Mouse (Mus musculus) gastrocnemius, adult 2 months (tissue): Measurements from ENCODE around the gene Kif16b. TPM values are rescaled to one million over a fixed set of nuclear protein-coding genes. Genes with fewer than 3 reads are reported as not detected.

Experiments used
- DNase-seq: peaks from one replicate; pipeline ENCODE4 v3.0.0; 2022
- H3K27ac ChIP-seq: fragments of 200-600 bp; 2 replicates; pipeline ENCODE4 v1.8.1; 2022; ENCODE audit warnings: mild to moderate bottlenecking
- H3K4me3 ChIP-seq: fragments of 200-600 bp; 2 replicates; pipeline ENCODE4 v1.8.1; 2022; ENCODE audit warnings: mild to moderate bottlenecking, moderate library complexity
- CTCF ChIP-seq: fragments of 200-600 bp; IDR thresholded peaks from 2 replicates; pipeline ENCODE4 v1.8.1; 2022; ENCODE audit warnings: antibody characterized with exemption, mild to moderate bottlenecking, moderate library complexity
- intact Hi-C: fragments of 180-260 bp; cut with DNase I; formaldehyde crosslinking; loops from one replicate; pipeline ENCODE4 v1.15.1; 2025
- total RNA-seq, 2 experiments: library from RNA; stranded (reverse); gene quantifications; 2 replicates each; pipeline ENCODE4 v1.2.3; 2021

Gene Kif16b
- total RNA-seq, 2 experiments from 2014 or later, result 35.4 to 39.1 TPM

- no peak for TF ChIP-seq CTCF
- intact Hi-C loops, result no loop called here
- no peak for DNase-seq
These were observed 186.0 kb downstream of the Kif16b start for GRCm38 (mm10) chr2:142715186-142715911.

GRCm38 (mm10) chr2:142712727-142713126, 188.6 kb downstream of the Kif16b start:
- intact Hi-C loops, result no loop called here
- DNase-seq, result no peak
- TF ChIP-seq CTCF, result no peak
- Histone ChIP-seq H3K4me3 (no peak overlapping the region), H3K27ac (no peak overlapping the region)

More at GRCm38 (mm10) chr2:142715186-142715911, 186.0 kb downstream of the Kif16b start:
- H3K4me3 ChIP-seq, result no peak overlapping the region
- no peak overlapping the region for H3K27ac ChIP-seq

- no peak overlapping the region for H3K27ac ChIP-seq
- no peak overlapping the region for H3K4me3 ChIP-seq
- intact Hi-C loops, result no loop called here
- TF ChIP-seq CTCF, result no peak
- no peak for DNase-seq
These were observed 192.0 kb downstream of the Kif16b start for GRCm38 (mm10) chr2:142709326-142709725.

GRCm38 (mm10) chr2:142700689-142701088, 200.6 kb downstream of the Kif16b start:
- H3K4me3 ChIP-seq, result no peak overlapping the region
- intact Hi-C loops, result no loop called here
- H3K27ac ChIP-seq, result no peak overlapping the region
- TF ChIP-seq CTCF, result no peak
- no peak for DNase-seq

GRCm38 (mm10) chr2:142698650-142699049, 202.7 kb downstream of the Kif16b start:
- intact Hi-C loops, result no loop called here
- no peak for TF ChIP-seq CTCF
- Histone ChIP-seq H3K4me3 (no peak overlapping the region), H3K27ac (no peak overlapping the region)
- DNase-seq, result peak; percentile 66

- DNase-seq, result no peak
- no peak for TF ChIP-seq CTCF
- H3K27ac ChIP-seq, result no peak overlapping the region
- intact Hi-C loops, result no loop called here
- no peak overlapping the region for H3K4me3 ChIP-seq
These were observed 206.4 kb downstream of the Kif16b start for GRCm38 (mm10) chr2:142694936-142695331.

GRCm38 (mm10) chr2:142694019-142694935, 207.1 kb downstream of the Kif16b start:
- Histone ChIP-seq H3K27ac (no peak overlapping the region), H3K4me3 (no peak overlapping the region)
- no peak for DNase-seq
- intact Hi-C loops, result no loop called here
- no peak for TF ChIP-seq CTCF

GRCm38 (mm10) chr2:142693461-142693860, 207.9 kb downstream of the Kif16b start:
- DNase-seq, result no peak
- Histone ChIP-seq H3K4me3 (no peak overlapping the region), H3K27ac (no peak overlapping the region)
- intact Hi-C loops, result no loop called here
- TF ChIP-seq CTCF, result no peak

GRCm38 (mm10) chr2:142689496-142689895, 211.8 kb downstream of the Kif16b start:
- H3K27ac ChIP-seq, result no peak overlapping the region
- no peak for DNase-seq
- no peak for TF ChIP-seq CTCF
- H3K4me3 ChIP-seq, result no peak overlapping the region
- intact Hi-C loops, result no loop called here

- TF ChIP-seq CTCF, result no peak
- DNase-seq, result no peak
These were observed 213.3 kb downstream of the Kif16b start for GRCm38 (mm10) chr2:142687936-142688514.

GRCm38 (mm10) chr2:142682965-142683709, 218.2 kb downstream of the Kif16b start:
- TF ChIP-seq CTCF, result no peak
- intact Hi-C loops, result no loop called here
- Histone ChIP-seq H3K4me3 (no peak overlapping the region), H3K27ac (no peak overlapping the region)
- no peak for DNase-seq

More at GRCm38 (mm10) chr2:142687936-142688514, 213.3 kb downstream of the Kif16b start:
- Histone ChIP-seq H3K27ac (no peak overlapping the region), H3K4me3 (no peak overlapping the region)
- intact Hi-C loops, result no loop called here

GRCm38 (mm10) chr2:142668426-142668825, 232.9 kb downstream of the Kif16b start:
- TF ChIP-seq CTCF, result no peak
- Histone ChIP-seq H3K4me3 (no peak overlapping the region), H3K27ac (no peak overlapping the region)
- intact Hi-C loops, result no loop called here
- no peak for DNase-seq
